Mouse (Mus musculus): ENCODE measurements around the gene Rpl11.

DNA sequence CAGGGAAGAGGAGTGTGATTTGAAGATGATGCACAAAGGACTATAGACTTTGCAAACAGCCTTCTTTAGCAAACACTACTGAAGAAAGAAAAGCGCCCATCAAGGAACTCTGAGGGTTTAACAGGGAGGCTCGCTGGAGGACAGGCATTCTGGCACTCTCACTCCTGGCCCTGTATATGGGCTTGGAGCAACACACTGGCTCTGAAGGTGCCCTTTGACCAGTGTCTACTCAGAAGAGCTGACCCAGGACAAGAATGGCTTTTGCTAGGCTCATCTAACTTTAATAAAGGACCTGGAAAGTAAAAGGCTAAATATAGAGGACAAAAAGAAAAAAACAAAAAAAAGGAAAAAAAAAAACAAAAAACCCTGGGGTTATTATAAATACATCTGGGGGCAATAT lies 48.3 kb downstream of the Rpl11 start:
- TF ChIP-seq CTCF (IDR thresholded peaks at IDR 0.05; ENCODE audit: low read depth) (no peak), EP300 (IDR thresholded peaks at IDR 0.05; ENCODE audit: low read depth) (no peak)
